Mouse (Mus musculus) intestine, postnatal 0 days (tissue): ENCODE data around the gene Sufu. TPM values are rescaled to one million over a fixed set of nuclear protein-coding genes. Genes with fewer than 3 reads are reported as not detected.

Source experiments
- ATAC-seq: fragments of 200-750 bp; cut with Nextera tagmentation; 2 replicates; pipeline ENCODE4 v1.8.0; 2017; ENCODE audit warnings: mild to moderate bottlenecking, moderate TSS enrichment, moderate library complexity
- H3K27ac ChIP-seq: fragments of 300-500 bp; sonication (generic); 2 replicates; pipeline ENCODE4 v1.5.1; 2014; ENCODE audit warnings: mild to moderate bottlenecking, low read depth, low read length, moderate library complexity
- H3K27me3 ChIP-seq: fragments of 300-500 bp; sonication (generic); replicated peaks from 2 replicates; pipeline ENCODE4 v1.6.1; 2014; ENCODE audit warnings: low read length, mixed read lengths; ENCODE audit not compliant: control insufficient read depth, insufficient read depth
- H3K36me3 ChIP-seq: fragments of 300-500 bp; sonication (generic); 2 replicates; pipeline ENCODE4 v1.6.1; 2014; ENCODE audit warnings: mild to moderate bottlenecking, moderate library complexity; ENCODE audit not compliant: control insufficient read depth, insufficient read depth
- H3K4me1 ChIP-seq: fragments of 300-500 bp; sonication (generic); replicated peaks from 2 replicates; pipeline ENCODE4 v1.6.1; 2014; ENCODE audit warnings: antibody characterized with exemption, low read length, mixed read lengths; ENCODE audit not compliant: control insufficient read depth, insufficient read depth
- H3K4me2 ChIP-seq: fragments of 300-500 bp; sonication (generic); replicated peaks from 2 replicates; pipeline ENCODE4 v1.6.1; 2014; ENCODE audit warnings: low read depth, mild to moderate bottlenecking, moderate library complexity
- H3K4me3 ChIP-seq: fragments of 300-500 bp; sonication (generic); 2 replicates; pipeline ENCODE4 v1.5.1; 2014; ENCODE audit warnings: low read depth, low read length
- H3K9ac ChIP-seq: fragments of 300-500 bp; sonication (generic); 2 replicates; pipeline ENCODE4 v1.6.1; 2014; ENCODE audit warnings: mild to moderate bottlenecking, low read depth, low read length
- H3K9me3 ChIP-seq: fragments of 300-500 bp; sonication (generic); 2 replicates; pipeline ENCODE4 v1.6.1; 2016; ENCODE audit warnings: mixed run types; ENCODE audit not compliant: control insufficient read depth
- CTCF ChIP-seq: sonication (generic); IDR thresholded peaks from 2 replicates; pipeline ENCODE4 v1.5.1; 2016; ENCODE audit warnings: low read depth, mild to moderate bottlenecking, control low read depth, antibody characterized with exemption, moderate library complexity
- WGBS: fragments of 180-500 bp; shearing (Covaris S2); extraction: QIAGEN DNeasy Blood & Tissue Kit; methylation state at CpG from one replicate; pipeline ENCODE4 v1.1.7; 2014; 5-methylcytosine and 5-hydroxymethylcytosine counted together
- polyA plus RNA-seq: library from polyadenylated mRNA; unstranded; fragments of >200 nt; fragmentation: Nextera tagmentation; extraction: Ambion mirVana; gene quantifications from 2 replicates; pipeline ENCODE4 v1.2.1, GENCODE M21; 2015

Gene Sufu
- polyA plus RNA-seq, 1 experiment from 2014 or later, result 9.5 TPM

DNA sequence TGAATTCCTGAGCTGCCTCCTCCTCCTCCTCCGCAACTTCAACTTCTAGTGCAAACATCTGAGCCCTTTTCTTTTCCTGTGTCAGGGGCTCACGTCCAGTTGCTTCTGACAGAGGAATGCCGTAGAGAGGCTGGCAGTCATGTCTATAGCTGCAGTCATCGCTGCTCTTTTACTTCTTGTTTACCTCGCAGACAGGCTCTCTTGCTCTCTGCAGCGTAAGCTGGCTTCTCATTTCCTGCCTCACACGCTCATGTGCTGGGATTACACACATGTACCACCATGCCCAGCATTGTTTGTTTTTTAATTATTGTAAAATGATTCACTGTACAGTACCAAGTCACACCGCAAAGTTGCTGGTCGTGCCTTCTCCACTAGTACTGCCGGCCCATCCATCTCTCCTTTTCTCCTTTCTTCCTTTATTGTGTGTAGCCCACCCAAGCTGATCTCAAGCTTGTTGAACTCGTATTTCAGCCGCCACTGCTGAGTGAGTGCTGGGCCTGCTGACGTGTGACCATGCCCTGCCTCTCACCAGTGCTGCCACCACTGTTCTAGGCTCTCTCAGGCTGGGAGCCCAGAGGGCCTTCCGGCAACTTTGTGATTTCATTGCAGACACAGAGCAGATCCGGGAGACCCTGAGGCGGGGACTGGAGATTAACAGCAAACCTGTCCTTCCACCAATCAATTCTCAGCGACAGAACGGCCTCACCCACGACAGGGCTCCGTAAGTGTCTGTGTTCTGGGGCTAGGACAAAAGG lies 57.6 kb downstream of the Sufu start:
- Histone ChIP-seq H3K36me3 (peaks cover 15% of the 10 kb centered on the region), H3K4me3 (no peak overlapping the region), H3K4me1 (peaks cover 11% of the 10 kb centered on the region), H3K4me2 (0 out of 2 replicates have a peak overlapping the region, but pooled peaks have one; percentile 13), H3K27ac (peak overlapping the region; percentile 94), H3K27me3 (no peaks in the 10 kb centered on the region), H3K9ac (peak overlapping the region; percentile 42), H3K9me3 (no peaks in the 10 kb centered on the region)
- no peak for TF ChIP-seq CTCF
- WGBS, result 32% methylated on average over 20 of the region's 20 CpGs
- no peak for ATAC-seq

DNA sequence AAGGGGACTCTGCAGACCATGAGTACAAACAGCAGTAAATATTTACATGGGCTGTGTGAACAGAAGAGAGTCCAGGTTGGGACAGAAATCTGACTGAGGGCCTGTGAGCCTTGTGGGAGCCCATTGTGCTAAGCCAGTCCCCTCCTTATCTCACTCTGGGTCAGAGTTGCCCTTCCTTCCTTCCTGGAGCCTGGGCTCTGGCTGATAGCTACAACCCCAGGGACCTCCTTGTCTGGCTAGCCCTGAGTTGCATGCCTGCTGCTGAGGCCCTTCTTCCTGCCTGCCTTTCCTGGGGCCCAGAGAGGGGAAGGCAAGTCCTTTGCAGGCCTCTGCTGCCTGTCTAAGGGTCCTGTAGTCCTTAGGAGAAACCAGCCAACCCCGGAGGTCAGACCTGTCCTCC lies 58.3 kb downstream of the Sufu start:
- TF ChIP-seq CTCF, result no peak
- WGBS, result 6% methylated on average over 1 of the region's 1 CpGs
- no peaks in the 10 kb centered on the region for H3K9me3 ChIP-seq
- H3K4me3 ChIP-seq, result no peak overlapping the region
- peak overlapping the region; percentile 94 for H3K27ac ChIP-seq
- ATAC-seq, result peak; percentile 15; the same call in 1 of the 2 replicates
- H3K27me3 ChIP-seq, result no peaks in the 10 kb centered on the region
- 0 out of 2 replicates have a peak overlapping the region, but pooled peaks have one; percentile 13 for H3K4me2 ChIP-seq
- H3K4me1 ChIP-seq, result peaks cover 11% of the 10 kb centered on the region
- H3K36me3 ChIP-seq, result peaks cover 13% of the 10 kb centered on the region
- peak overlapping the region; percentile 42 for H3K9ac ChIP-seq

DNA sequence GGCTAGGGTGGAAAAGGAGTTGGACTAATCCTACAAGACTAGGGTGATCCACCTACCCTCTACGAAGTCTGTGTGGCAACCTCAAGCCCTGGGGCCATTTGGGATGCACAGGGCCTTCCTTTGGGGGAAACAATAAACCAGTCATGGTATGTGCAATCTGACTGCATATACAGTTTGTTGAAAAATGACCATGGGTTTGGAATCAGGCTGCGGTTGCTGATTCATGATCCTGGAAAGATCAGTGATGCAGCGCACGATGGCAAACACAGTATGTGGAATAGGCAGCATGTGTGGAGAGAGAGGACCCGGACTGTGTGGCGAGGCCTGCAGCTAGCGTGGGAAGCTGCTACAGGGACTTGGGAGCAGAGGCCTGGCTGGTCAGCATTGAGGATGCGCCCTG lies 58.9 kb downstream of the Sufu start:
- no peak for TF ChIP-seq CTCF
- H3K36me3 ChIP-seq, result peaks cover 13% of the 10 kb centered on the region
- no peak for ATAC-seq
- WGBS, result 70% methylated on average over 8 of the region's 8 CpGs
- H3K27me3 ChIP-seq, result no peaks in the 10 kb centered on the region
- peak overlapping the region; percentile 94 for H3K27ac ChIP-seq
- peaks cover 11% of the 10 kb centered on the region for H3K4me1 ChIP-seq
- H3K9ac ChIP-seq, result peak overlapping the region; percentile 42
- no peak overlapping the region for H3K4me3 ChIP-seq
- no peaks in the 10 kb centered on the region for H3K9me3 ChIP-seq
- no peak overlapping the region for H3K4me2 ChIP-seq

DNA sequence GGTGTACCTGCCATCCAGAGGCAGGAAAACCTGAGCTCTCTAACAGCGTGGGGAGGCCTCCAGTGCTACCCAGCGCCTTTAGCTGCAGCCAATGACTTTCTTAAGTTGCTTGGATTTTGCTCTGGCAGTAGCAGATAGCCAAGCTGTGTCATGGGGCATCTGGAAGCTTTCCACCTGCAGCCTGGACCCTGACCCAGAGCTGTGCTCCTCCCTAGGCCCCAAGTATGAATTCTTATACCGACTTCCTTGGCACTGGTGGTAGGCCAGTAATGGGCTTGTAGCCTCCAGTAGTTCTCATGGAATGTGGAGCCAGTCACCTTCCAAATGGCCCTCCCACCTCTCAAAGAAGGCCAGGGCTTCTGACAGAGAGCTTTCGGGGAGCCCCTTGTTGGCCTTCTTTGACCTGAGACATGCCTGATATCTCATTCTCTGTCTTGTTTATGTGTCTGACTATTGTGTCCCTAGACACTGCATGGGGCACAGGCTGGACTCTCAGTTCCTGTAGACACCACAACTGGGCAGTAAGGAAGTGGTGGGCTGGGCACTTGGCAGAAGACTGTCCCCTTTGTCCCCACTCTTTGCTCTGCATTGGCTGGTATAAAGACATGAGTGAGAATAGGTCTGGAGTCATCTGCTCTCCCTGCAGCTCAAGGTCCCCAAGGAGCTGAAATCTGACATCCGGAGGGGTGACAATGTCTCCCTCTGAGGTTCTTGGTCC lies 59.5 kb downstream of the Sufu start:
- no peak for TF ChIP-seq CTCF

DNA sequence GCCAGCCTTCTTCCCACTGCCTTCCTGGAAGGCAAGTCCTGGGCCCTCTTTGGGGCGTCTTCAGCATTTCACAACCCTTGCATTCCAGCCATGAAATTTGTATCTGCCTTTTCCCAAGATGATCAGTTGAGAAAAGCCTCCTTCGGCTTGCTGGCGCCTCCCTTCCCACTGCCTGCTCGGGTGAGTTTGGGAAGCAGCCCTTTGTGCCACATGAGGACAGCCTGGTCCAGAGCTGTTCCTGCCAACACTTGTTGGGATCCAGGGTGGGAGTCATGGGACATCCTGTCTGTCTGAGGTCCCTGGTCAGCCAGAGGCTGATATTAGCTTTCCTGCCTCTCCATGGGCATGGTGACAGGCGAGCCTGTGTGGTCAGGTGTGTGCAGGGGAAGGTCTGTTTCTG lies 61.1 kb downstream of the Sufu start:
- 70% methylated on average over 5 of the region's 5 CpGs for WGBS
- Histone ChIP-seq H3K4me3 (no peak overlapping the region), H3K36me3 (peaks cover 10% of the 10 kb centered on the region), H3K4me1 (peaks cover 11% of the 10 kb centered on the region), H3K4me2 (no peak overlapping the region), H3K9ac (no peak overlapping the region), H3K9me3 (no peaks in the 10 kb centered on the region), H3K27me3 (no peaks in the 10 kb centered on the region), H3K27ac (peak overlapping the region; percentile 54)
- no peak for ATAC-seq
- no peak for TF ChIP-seq CTCF

More for the DNA sequence above, 59.5 kb downstream of the Sufu start:
- no peak overlapping the region for H3K4me3 ChIP-seq
- H3K9me3 ChIP-seq, result no peaks in the 10 kb centered on the region
- H3K4me1 ChIP-seq, result peaks cover 11% of the 10 kb centered on the region
- peak overlapping the region; percentile 94 for H3K27ac ChIP-seq
- peak; percentile 76 for ATAC-seq
- H3K4me2 ChIP-seq, result no peak overlapping the region
- WGBS, result 53% methylated on average over 5 of the region's 5 CpGs
- no peak overlapping the region for H3K9ac ChIP-seq
- peaks cover 12% of the 10 kb centered on the region for H3K36me3 ChIP-seq
- no peaks in the 10 kb centered on the region for H3K27me3 ChIP-seq

DNA sequence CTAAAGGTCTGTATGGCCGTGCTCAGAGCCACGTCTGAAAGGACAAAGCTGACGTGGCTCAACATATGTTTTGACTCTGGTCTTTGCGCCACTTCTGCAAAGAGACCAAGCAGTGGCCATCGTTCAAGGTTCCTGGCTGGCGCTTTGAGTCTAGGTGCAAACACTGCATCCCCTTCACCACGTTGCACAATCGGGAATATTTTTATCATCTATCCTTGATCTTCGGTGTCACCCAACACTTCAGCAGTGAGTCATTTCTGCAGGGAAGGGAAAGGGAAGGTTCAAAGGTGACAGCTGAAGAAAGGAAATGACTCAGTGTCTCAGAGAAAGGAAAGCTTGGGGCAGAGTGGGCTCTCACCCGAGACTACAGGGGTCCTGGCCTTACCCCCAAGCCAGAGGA lies 62.6 kb downstream of the Sufu start:
- peak overlapping the region; percentile 86 for H3K27ac ChIP-seq
- no peaks in the 10 kb centered on the region for H3K27me3 ChIP-seq
- H3K4me2 ChIP-seq, result 0 out of 2 replicates have a peak overlapping the region, but pooled peaks have one; percentile 9
- H3K9me3 ChIP-seq, result no peaks in the 10 kb centered on the region
- peaks cover 14% of the 10 kb centered on the region for H3K36me3 ChIP-seq
- H3K9ac ChIP-seq, result no peak overlapping the region
- TF ChIP-seq CTCF, result no peak
- no peak overlapping the region for H3K4me3 ChIP-seq
- peaks cover 11% of the 10 kb centered on the region for H3K4me1 ChIP-seq
- 27% methylated on average over 10 of the region's 10 CpGs for whole genome bisulfite sequencing
- peak; percentile 67 for ATAC-seq
